Mouse (Mus musculus) heart, embryonic 13.5 days (tissue): ENCODE measurements around the gene Zhx3. TPM values are rescaled to one million over a fixed set of nuclear protein-coding genes. Genes with fewer than 3 reads are reported as not detected.

ENCODE experiments used
- ATAC-seq: fragments of 200-750 bp; cut with Nextera tagmentation; 2 replicates; pipeline ENCODE4 v1.8.0; 2017; ENCODE audit warnings: moderate TSS enrichment; ENCODE audit not compliant: insufficient number of reproducible peaks, low FRiP score, low TSS enrichment; ENCODE audit errors: extremely low read depth
- H3K27ac ChIP-seq: fragments of 300-500 bp; sonication (generic); replicated peaks from 2 replicates; pipeline ENCODE4 v1.5.1; 2015; ENCODE audit warnings: moderate library complexity, mild to moderate bottlenecking, inconsistent platforms
- H3K27me3 ChIP-seq: fragments of 300-500 bp; sonication (generic); replicated peaks from 2 replicates; pipeline ENCODE4 v1.6.1; 2015; ENCODE audit warnings: mild to moderate bottlenecking, inconsistent platforms
- H3K36me3 ChIP-seq: fragments of 300-500 bp; sonication (generic); 2 replicates; pipeline ENCODE4 v1.6.1; 2015; ENCODE audit warnings: mild to moderate bottlenecking, inconsistent platforms
- H3K4me1 ChIP-seq: fragments of 300-500 bp; sonication (generic); 2 replicates; pipeline ENCODE4 v1.6.1; 2015; ENCODE audit warnings: inconsistent platforms
- H3K4me2 ChIP-seq: fragments of 300-500 bp; sonication (generic); 2 replicates; pipeline ENCODE4 v1.6.1; 2015; ENCODE audit warnings: inconsistent platforms, mild to moderate bottlenecking, moderate library complexity
- H3K4me3 ChIP-seq: fragments of 300-500 bp; sonication (generic); 2 replicates; pipeline ENCODE4 v1.5.1; 2015; ENCODE audit warnings: moderate library complexity, mild to moderate bottlenecking, inconsistent platforms
- H3K9ac ChIP-seq: fragments of 300-500 bp; sonication (generic); 2 replicates; pipeline ENCODE4 v1.6.1; 2015; ENCODE audit warnings: inconsistent platforms, mild to moderate bottlenecking, moderate library complexity
- H3K9me3 ChIP-seq: fragments of 300-500 bp; sonication (generic); 2 replicates; pipeline ENCODE4 v1.6.1; 2016; ENCODE audit warnings: inconsistent platforms
- WGBS: fragments of 180-500 bp; shearing (Covaris S2); methylation state at CpG from one replicate; pipeline ENCODE4 v1.1.7; 2015; ENCODE audit warnings: mixed read lengths; 5-methylcytosine and 5-hydroxymethylcytosine counted together
- polyA plus RNA-seq: library from polyadenylated mRNA; unstranded; fragments of >200 nt; fragmentation: Nextera tagmentation; extraction: Ambion mirVana; gene quantifications from 2 replicates; pipeline ENCODE4 v1.2.1, GENCODE M21; 2015

Gene Zhx3
- polyA plus RNA-seq, 1 experiment from 2014 or later, result 6.8 TPM

DNA sequence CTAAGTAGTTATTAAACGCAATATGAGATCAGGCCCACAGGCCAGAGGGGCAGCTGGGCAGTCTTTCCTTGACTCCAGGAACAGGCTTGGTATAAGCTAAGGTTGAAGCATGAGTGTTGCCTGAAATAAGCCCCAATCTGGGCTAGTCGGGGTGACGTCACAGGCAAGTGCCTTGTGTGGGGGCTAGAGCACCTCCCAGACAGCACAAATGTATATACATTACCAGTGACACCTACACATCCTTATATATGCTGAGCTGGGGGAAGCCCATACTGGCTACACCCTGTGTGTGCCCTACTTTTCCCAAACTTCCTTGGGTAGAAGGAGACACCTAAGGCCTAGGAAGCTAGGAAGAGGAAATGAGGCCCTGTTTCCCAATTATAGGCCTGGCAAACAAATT is 143.8 kb downstream of the Zhx3 start:
- no peak for ATAC-seq
- H3K4me2 ChIP-seq, result no peak overlapping the region
- no peak overlapping the region for H3K4me3 ChIP-seq
- H3K36me3 ChIP-seq, result peaks cover 29% of the 10 kb centered on the region
- WGBS, result 95% methylated on average over 3 of the region's 3 CpGs
- H3K27me3 ChIP-seq, result 0 out of 2 replicates have a peak, but pooled peaks cover 4% of the 10 kb centered on the region
- H3K27ac ChIP-seq, result no peak overlapping the region
- no peaks in the 10 kb centered on the region for H3K9me3 ChIP-seq
- peaks cover 33% of the 10 kb centered on the region for H3K4me1 ChIP-seq
- no peak overlapping the region for H3K9ac ChIP-seq

GRCm38 (mm10) chr2:160725877-160726864 is 146.6 kb downstream of the Zhx3 start:
- Histone ChIP-seq H3K4me2 (no peak overlapping the region), H3K36me3 (peaks cover 49% of the 10 kb centered on the region), H3K9me3 (no peaks in the 10 kb centered on the region), H3K9ac (no peak overlapping the region), H3K27ac (no peak overlapping the region), H3K4me1 (peaks cover 15% of the 10 kb centered on the region), H3K4me3 (no peak overlapping the region), H3K27me3 (0 out of 2 replicates have a peak, but pooled peaks cover 4% of the 10 kb centered on the region)
- no peak for ATAC-seq
- WGBS, result 78% methylated on average over 6 of the region's 6 CpGs

DNA sequence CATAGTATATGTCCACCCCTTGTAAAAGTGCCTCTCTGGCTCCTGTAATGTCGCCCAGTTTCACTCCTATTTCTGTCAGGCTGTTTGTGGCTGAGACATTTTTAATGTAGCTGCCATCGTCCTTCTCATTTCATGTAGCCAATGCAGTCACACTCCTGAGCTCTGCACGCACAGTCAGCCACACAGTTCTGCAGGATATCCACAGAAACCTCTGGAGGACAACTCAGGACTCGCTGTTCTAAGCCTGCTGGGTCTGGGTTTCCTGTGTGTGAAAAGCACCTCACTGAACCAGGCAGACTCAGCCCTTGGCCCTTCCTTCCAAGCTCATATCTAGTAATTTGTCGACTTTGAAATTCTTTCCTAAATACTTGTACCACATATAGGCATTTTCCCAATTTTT is 148.3 kb downstream of the Zhx3 start:
- H3K27ac ChIP-seq, result no peak overlapping the region
- no peak for ATAC-seq
- no peak overlapping the region for H3K4me2 ChIP-seq
- H3K27me3 ChIP-seq, result no peaks in the 10 kb centered on the region
- peaks cover 4% of the 10 kb centered on the region; the same call in 1 of the 2 replicates for H3K4me1 ChIP-seq
- peaks cover 66% of the 10 kb centered on the region for H3K36me3 ChIP-seq
- H3K9me3 ChIP-seq, result no peaks in the 10 kb centered on the region
- 88% methylated on average over 5 of the region's 5 CpGs for WGBS
- H3K9ac ChIP-seq, result no peak overlapping the region
- no peak overlapping the region for H3K4me3 ChIP-seq

DNA sequence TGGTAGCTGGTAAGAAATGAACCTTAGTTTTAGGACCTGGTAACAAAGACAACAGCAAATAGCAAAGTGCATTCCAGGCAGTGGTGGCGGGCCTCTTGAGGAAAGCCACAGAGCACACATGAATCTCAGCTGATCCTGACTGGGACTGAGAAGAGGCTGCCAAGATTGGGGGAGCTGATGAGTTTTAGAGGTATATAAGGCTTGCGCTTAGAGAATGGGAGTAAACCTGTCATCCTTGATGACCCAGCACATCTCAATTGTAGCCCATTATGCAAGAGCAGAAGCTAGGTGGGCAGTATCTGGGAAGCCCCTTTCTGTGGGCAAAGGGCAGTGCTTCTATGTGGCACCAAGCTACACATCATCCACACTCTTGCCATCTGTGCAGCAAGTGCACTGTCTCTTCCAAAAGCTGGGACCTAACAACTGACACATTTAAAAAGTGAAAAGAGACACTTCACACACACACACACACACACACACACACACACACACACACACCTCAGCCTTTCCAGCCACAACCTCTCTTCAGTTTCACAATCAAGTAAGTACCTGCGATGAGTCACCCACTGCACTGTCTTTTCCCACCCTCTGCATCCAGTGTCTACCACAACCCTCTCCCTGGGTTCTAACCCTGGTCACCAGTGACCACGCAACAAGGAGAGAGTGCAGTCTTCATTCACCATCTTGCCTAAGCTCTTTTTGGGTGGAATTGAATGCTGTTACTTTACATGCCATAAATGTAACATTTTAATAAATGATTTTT is 149.0 kb downstream of the Zhx3 start:
- Histone ChIP-seq H3K36me3 (peaks cover 73% of the 10 kb centered on the region), H3K4me2 (no peak overlapping the region)
- 95% methylated on average over 4 of the region's 4 CpGs for WGBS

DNA sequence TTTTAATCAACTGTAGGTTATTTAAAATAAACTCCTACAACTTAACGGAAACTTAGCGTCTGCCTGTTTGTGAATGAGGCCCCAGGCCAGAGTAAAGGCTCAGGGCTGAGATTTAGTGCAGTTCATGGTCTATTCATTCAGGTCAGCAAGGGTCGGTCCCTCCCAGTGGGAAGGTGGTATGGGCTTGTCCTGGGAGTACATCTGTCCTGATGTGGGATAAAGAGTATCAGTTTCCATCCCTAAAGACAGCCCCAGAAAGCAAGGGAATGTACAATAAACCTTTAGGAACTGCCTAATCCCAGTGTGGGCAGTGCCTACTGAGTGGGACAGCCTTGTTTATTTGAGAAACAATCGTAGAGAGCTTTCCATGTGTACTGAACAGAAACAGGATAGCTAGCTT is 150.1 kb downstream of the Zhx3 start:
- H3K27me3 ChIP-seq, result no peaks in the 10 kb centered on the region
- no peak overlapping the region for H3K4me3 ChIP-seq
- H3K27ac ChIP-seq, result no peak overlapping the region
- H3K9me3 ChIP-seq, result no peaks in the 10 kb centered on the region
- no peak overlapping the region for H3K9ac ChIP-seq
- ATAC-seq, result no peak
- 89% methylated on average over 4 of the region's 4 CpGs for WGBS
- no peak overlapping the region for H3K4me2 ChIP-seq
- H3K4me1 ChIP-seq, result peaks cover 4% of the 10 kb centered on the region; the same call in 1 of the 2 replicates
- peaks cover 84% of the 10 kb centered on the region for H3K36me3 ChIP-seq

More for the DNA sequence above, 149.0 kb downstream of the Zhx3 start:
- no peak for ATAC-seq
- H3K4me1 ChIP-seq, result peaks cover 4% of the 10 kb centered on the region; the same call in 1 of the 2 replicates
- no peaks in the 10 kb centered on the region for H3K27me3 ChIP-seq
- H3K27ac ChIP-seq, result no peak overlapping the region
- H3K9ac ChIP-seq, result no peak overlapping the region
- H3K4me3 ChIP-seq, result no peak overlapping the region
- H3K9me3 ChIP-seq, result no peaks in the 10 kb centered on the region

DNA sequence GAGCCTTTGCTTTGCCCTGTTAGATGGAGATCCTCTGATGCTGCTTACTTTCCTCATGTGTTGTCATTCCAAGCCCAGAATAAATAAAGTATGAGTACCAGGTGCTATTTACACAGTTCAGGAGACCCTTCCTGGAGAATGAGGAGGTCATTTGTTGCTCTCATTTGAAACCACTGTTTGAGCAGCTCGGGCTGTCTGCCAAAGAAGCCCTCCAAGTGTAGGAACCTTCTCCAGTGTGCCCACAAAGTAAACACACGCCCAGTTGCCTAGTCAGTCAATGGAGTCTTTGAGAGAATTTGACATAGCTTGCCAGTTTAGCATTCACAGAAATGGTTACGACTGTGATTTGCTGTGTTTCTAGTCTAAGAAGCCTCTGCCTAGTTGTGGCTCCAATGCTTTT is 154.0 kb downstream of the Zhx3 start:
- Histone ChIP-seq H3K4me1 (no peaks in the 10 kb centered on the region), H3K27ac (no peak overlapping the region), H3K4me3 (no peak overlapping the region), H3K27me3 (no peaks in the 10 kb centered on the region), H3K9ac (no peak overlapping the region), H3K4me2 (no peak overlapping the region), H3K9me3 (no peaks in the 10 kb centered on the region), H3K36me3 (peaks cover 96% of the 10 kb centered on the region)
- WGBS, result 89% methylated on average over 3 of the region's 3 CpGs
- no peak for ATAC-seq

GRCm38 (mm10) chr2:160717269-160717668 is 155.5 kb downstream of the Zhx3 start:
- no peak for ATAC-seq
- no peak overlapping the region for H3K9ac ChIP-seq
- no peak overlapping the region for H3K4me2 ChIP-seq
- H3K27ac ChIP-seq, result no peak overlapping the region
- H3K9me3 ChIP-seq, result no peaks in the 10 kb centered on the region
- 73% methylated on average over 5 of the region's 5 CpGs for WGBS
- H3K4me3 ChIP-seq, result no peak overlapping the region
- no peaks in the 10 kb centered on the region for H3K27me3 ChIP-seq
- H3K4me1 ChIP-seq, result no peaks in the 10 kb centered on the region
- peaks cover 95% of the 10 kb centered on the region for H3K36me3 ChIP-seq

- no peak overlapping the region for H3K27ac ChIP-seq
- peaks cover 96% of the 10 kb centered on the region for H3K36me3 ChIP-seq
- no peaks in the 10 kb centered on the region for H3K27me3 ChIP-seq
- no peaks in the 10 kb centered on the region for H3K4me1 ChIP-seq
- no peak overlapping the region for H3K9ac ChIP-seq
- no peak for ATAC-seq
- H3K4me2 ChIP-seq, result no peak overlapping the region
- 80% methylated on average over 4 of the region's 4 CpGs for WGBS
- H3K9me3 ChIP-seq, result no peaks in the 10 kb centered on the region
- H3K4me3 ChIP-seq, result no peak overlapping the region
Measured at GRCm38 (mm10) chr2:160715463-160716030, 157.3 kb downstream of the Zhx3 start.

DNA sequence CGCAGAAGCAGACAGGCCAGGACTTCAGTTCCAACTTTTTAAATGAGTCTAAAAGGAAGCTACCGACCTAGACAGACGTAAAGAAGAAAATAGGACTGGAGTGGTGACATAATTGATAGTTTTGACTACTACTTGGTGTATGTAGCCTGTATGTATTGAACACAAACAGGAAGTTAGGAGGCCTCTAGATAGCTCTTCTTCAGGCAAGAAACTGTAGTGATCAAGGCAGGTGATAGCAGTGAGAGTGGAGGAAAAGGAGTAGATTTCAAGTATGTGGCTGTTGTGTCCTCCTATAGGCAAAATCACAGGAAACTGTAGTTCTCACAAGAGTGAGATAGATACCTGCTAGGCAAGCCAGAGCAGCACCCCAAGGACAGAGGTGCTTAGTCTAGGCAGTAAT is 165.1 kb downstream of the Zhx3 start:
- no peak overlapping the region for H3K4me3 ChIP-seq
- no peaks in the 10 kb centered on the region for H3K9me3 ChIP-seq
- H3K9ac ChIP-seq, result no peak overlapping the region
- H3K27ac ChIP-seq, result no peak overlapping the region
- H3K4me2 ChIP-seq, result no peak overlapping the region
- H3K27me3 ChIP-seq, result no peaks in the 10 kb centered on the region
- 92% methylated on average over 3 of the region's 3 CpGs for WGBS
- peaks cover 87% of the 10 kb centered on the region for H3K36me3 ChIP-seq
- no peaks in the 10 kb centered on the region for H3K4me1 ChIP-seq
- no peak for ATAC-seq

- H3K36me3 ChIP-seq, result peaks cover 84% of the 10 kb centered on the region
- H3K4me1 ChIP-seq, result peaks cover 24% of the 10 kb centered on the region
- no peak overlapping the region for H3K4me2 ChIP-seq
- no peak for ATAC-seq
- H3K27me3 ChIP-seq, result no peaks in the 10 kb centered on the region
- no peak overlapping the region for H3K4me3 ChIP-seq
- H3K9me3 ChIP-seq, result no peaks in the 10 kb centered on the region
- H3K9ac ChIP-seq, result no peak overlapping the region
- H3K27ac ChIP-seq, result no peak overlapping the region
Measured at GRCm38 (mm10) chr2:160702824-160703223, 170.0 kb downstream of the Zhx3 start.

GRCm38 (mm10) chr2:160701603-160702002 is 171.2 kb downstream of the Zhx3 start:
- WGBS, result 36% methylated on average over 3 of the region's 3 CpGs
- peaks cover 83% of the 10 kb centered on the region for H3K36me3 ChIP-seq
- H3K27me3 ChIP-seq, result no peaks in the 10 kb centered on the region

More at GRCm38 (mm10) chr2:160701603-160702002, 171.2 kb downstream of the Zhx3 start:
- H3K4me1 ChIP-seq, result peaks cover 24% of the 10 kb centered on the region
- H3K9ac ChIP-seq, result no peak overlapping the region
- H3K27ac ChIP-seq, result no peak overlapping the region
- no peak for ATAC-seq
- no peak overlapping the region for H3K4me3 ChIP-seq
- H3K9me3 ChIP-seq, result no peaks in the 10 kb centered on the region
- H3K4me2 ChIP-seq, result no peak overlapping the region
